8 mouse cellular contexts compared by ENCODE assay signal in the genomic region with DNA sequence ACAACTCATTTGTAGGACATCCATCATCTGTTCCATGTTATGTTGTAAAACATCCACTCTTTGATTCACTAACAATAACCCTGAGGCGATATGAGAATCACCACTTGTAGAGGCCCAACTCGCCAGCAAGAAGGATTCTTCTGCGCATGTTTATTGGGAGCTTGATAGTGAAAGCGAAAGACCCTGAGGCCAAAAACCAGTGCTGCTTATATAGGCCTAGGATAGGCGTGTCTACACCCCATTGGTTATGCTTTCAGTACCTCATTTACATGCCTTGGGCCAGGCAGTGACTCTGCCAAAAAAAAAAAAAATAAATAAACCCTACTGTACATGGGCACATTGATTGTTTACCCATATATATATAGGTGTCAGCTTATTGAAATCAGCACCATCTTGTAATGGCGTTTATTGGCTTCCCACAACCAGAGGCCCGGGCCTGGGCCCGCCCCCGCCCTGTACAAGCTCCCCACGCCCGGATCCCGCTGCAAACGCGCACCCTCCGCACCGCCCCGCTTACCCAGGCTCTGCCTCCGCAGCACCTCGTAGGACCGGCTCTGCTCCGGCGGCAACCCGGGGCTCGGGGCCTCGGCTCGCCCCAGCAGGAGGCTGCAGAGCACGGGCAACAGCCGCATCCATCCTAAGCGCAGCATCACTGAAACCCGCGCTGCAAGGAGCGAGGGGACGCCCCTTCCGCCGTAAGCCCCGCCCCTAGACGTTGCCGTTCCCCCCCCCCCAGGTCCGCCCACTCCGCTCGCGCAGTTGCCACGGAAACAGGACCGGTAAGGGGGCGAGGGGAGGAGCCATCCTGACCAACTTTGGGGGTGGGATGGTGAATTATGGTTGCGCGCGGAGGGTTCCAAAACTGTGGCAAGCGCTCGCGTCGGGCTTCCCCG. TPM values are rescaled to one million over a fixed set of nuclear protein-coding genes. Genes with fewer than 3 reads are reported as not detected.
DNase-seq lines count a peak whose midpoint lies in the region; ATAC-seq lines count a peak whose summit lies in the region.

A gene (minus strand): TSS at position 673 of the 893 bp plus-strand sequence.

- H3K27ac ChIP-seq in intestine, embryonic 14.5 days (ENCODE audit: low read depth): no peak within 1 kb of the TSS

- H3K4me3 ChIP-seq in intestine, embryonic 14.5 days (ENCODE audit: low read depth, low read length): peak within 1 kb of the TSS; percentile 64

- 7% methylated on average over 53 of the region's 53 CpGs for WGBS in intestine, embryonic 14.5 days

- DNase-seq in adrenal gland, adult 8-10 months: no peak
- peak; percentile 90 for DNase-seq in embryo, embryonic 10 days (ENCODE audit: low spot score)
- DNase-seq in gastrocnemius, postnatal 14 days: peak; percentile 79
- DNase-seq in intestine, embryonic 14.5 days (ENCODE audit: low spot score): peak; percentile 91
- DNase-seq in left cerebral cortex, postnatal 25 days (ENCODE audit: low spot score in 2 of 2): peak; percentile 77 to 82
- peak; percentile 84 for DNase-seq in right cerebral cortex, postnatal 14 days
- DNase-seq in yolk sac, embryonic 10.5 days (ENCODE audit: low spot score): peak; percentile 84

- H3K9ac ChIP-seq in intestine, embryonic 14.5 days (ENCODE audit: low read length): peak within 1 kb of the TSS; percentile 64

- no peaks in the 10 kb centered on the region for H3K4me1 ChIP-seq in intestine, embryonic 14.5 days (replicated peaks; ENCODE audit: control insufficient read depth, insufficient read depth, low read length)

- H3K4me2 ChIP-seq in intestine, embryonic 14.5 days (ENCODE audit: low read length): peak within 1 kb of the TSS; percentile 51

- H3K27me3 ChIP-seq in intestine, embryonic 14.5 days (replicated peaks; ENCODE audit: control insufficient read depth, insufficient read depth, low read length): no peaks in the 10 kb centered on the region

- no peaks in the 10 kb centered on the region for H3K9me3 ChIP-seq in intestine, embryonic 14.5 days (ENCODE audit: control insufficient read depth, low read length)

- H3K36me3 ChIP-seq in intestine, embryonic 14.5 days (ENCODE audit: control insufficient read depth, insufficient read depth, low read length): no peaks in the 10 kb centered on the region; the same call in 1 of the 2 replicates

- intact Hi-C loops in gastrocnemius, postnatal 14 days (cut with DNase I; ENCODE audit: low total_unique reads): no loop called here
- intact Hi-C loops in left cerebral cortex, postnatal 25 days (cut with DNase I): no loop called here

- peak; percentile 81 for ATAC-seq in intestine, embryonic 14.5 days (replicated peaks; ENCODE audit: low FRiP score, low TSS enrichment, low read depth)
- peak; percentile 29 for ATAC-seq in megakaryocyte-erythroid progenitor cell, adult 5-6 weeks (replicated peaks; ENCODE audit: low FRiP score, low TSS enrichment, poor library complexity, severe bottlenecking)

RNA-seq across cellular contexts. Expression of the gene that starts here (rescaled TPM):
- total RNA-seq in adrenal gland, adult 8-10 months (2022): 10 to 100 TPM; 37.3 to 58.7 (median 43.6) TPM
- total RNA-seq in gastrocnemius, postnatal 14 days (2021): 10 to 100 TPM in 1 of 2 experiments, 1 to 10 TPM in 1; 9.4 to 10.5 TPM
- polyA plus RNA-seq in intestine, embryonic 14.5 days (2014; fragmentation: Nextera tagmentation; extraction: Ambion mirVana): 94.3 and 103 TPM in 2 replicates
- total RNA-seq in left cerebral cortex, postnatal 25 days (2021): 100 to 1,000 TPM; 162 to 177 TPM
- 55.0 and 65.2 TPM in 2 replicates for total RNA-seq in megakaryocyte-erythroid progenitor cell, adult 5-6 weeks (2014; fragmentation: Nextera tagmentation)
- 49.4 and 53.2 TPM in 2 replicates for total RNA-seq in megakaryocyte-erythroid progenitor cell, adult 5-6 weeks (2017)
